Mouse (Mus musculus) frontal cortex, postnatal 14 days (tissue): ENCODE measurements around the gene Ksr1.

Experiments
- DNase-seq, 2 experiments: peaks; one replicate each; pipeline ENCODE4 v3.0.0; 2022; ENCODE audit warnings: low spot score in 2 of 2

The Ksr1 gene

DNA sequence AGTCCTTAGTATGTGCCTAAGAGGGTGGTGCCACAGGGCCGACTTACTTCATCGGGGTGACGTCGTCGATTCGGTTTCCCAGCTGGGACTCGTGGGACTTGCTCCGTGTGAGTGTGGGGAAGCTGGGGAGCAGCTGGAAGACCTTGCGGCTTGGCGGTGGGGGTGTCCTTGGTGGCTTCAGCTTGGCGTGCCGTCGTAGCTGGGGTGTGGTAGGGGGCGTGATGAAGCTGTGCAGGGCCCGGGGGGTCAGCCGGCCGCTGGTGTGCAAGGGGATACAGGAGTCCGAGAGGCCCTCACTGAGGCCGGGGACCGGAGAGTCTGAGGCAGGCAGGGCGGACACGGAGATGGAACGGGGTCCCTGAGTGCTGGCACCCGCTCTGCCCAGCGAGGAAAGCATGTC, 101.4 kb downstream of the Ksr1 start:
- DNase-seq: no peak

DNA sequence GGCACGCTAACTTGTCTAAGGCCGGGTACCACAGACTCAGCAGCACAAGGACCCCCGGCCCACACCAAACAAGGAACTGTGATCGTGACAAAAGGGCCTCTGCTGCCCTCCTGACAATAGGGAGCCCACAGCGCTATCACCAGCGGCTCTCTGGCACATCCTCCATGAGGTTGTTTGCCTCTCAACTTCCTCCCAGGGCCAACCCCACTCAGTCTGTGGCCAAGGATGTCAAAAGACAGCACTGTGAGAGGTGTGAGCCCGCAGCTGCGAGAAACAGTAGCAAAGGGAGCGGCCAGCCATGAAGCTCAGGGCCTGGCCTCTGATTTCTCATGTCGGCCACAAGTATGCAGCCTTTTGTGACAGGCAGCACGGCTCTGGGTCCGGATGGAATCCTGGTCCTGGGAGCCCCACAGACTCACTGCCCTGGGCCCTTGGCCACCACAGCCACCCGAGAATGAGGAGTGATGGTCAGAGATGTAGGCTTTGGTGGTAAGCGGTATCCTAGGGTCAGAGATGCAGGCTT, 104.2 kb downstream of the Ksr1 start:
- no peak for DNase-seq

GRCm38 (mm10) chr11:79039488-79039887, 106.7 kb downstream of the Ksr1 start:
- DNase-seq: no peak

GRCm38 (mm10) chr11:79037555-79037954, 108.7 kb downstream of the Ksr1 start:
- no peak for DNase-seq

GRCm38 (mm10) chr11:79036324-79036723, 109.9 kb downstream of the Ksr1 start:
- no peak for DNase-seq

GRCm38 (mm10) chr11:79033636-79034035, 112.6 kb downstream of the Ksr1 start:
- no peak for DNase-seq

- DNase-seq: no peak
Measured at GRCm38 (mm10) chr11:79033021-79033420, 113.2 kb downstream of the Ksr1 start.

GRCm38 (mm10) chr11:79031452-79031746, 114.8 kb downstream of the Ksr1 start:
- no peak for DNase-seq

- peak; percentile 54 to 88 for DNase-seq
Measured at GRCm38 (mm10) chr11:79030570-79031451, 115.4 kb downstream of the Ksr1 start.

GRCm38 (mm10) chr11:79023751-79024150, 122.5 kb downstream of the Ksr1 start:
- DNase-seq: no peak

- no peak for DNase-seq
Measured at GRCm38 (mm10) chr11:79023342-79023741, 122.9 kb downstream of the Ksr1 start.

DNA sequence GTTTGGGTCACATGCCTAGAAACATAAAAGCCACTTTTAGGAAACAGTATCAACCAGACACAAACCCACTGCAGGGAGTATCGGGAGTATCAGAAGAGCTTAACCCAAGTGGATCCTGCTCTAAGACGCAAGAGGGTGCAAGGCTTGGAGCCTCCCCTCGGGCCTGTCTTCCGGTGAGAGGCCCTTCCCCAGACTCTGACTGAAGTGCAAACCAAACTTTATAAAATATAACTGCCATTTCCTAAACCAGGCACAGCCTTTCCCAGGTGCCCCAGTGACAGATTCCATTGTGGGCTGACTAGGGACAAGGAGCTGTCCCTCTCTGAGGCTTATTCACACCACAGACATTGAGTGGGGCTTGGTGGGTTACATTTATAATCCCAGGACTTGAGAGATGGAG, 123.4 kb downstream of the Ksr1 start:
- no peak for DNase-seq

DNA sequence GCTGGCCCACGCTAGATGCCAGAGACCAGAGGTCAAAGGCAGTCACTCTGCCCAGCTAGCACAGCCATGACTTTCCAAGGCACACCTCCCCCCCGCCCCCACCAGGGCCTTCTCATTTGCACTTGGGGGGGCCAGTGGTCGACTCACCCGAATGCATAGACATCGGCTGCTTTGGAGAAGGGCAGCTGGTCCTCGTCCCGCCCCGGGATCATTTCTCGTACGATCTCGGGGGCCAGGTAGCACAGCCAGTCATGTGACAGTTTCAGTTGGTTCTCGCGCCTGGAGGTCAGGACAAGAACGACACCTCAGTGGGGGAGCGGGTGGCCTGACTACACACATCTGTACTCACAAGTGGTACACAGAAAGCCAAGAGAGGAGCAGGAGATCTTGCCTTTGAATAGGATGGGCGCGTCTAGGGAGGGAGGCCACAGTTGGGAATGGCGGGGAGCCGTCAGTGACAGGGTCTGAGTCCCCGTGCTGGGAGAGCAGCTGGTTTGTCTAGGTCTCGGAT, 125.6 kb downstream of the Ksr1 start:
- no peak for DNase-seq

DNA sequence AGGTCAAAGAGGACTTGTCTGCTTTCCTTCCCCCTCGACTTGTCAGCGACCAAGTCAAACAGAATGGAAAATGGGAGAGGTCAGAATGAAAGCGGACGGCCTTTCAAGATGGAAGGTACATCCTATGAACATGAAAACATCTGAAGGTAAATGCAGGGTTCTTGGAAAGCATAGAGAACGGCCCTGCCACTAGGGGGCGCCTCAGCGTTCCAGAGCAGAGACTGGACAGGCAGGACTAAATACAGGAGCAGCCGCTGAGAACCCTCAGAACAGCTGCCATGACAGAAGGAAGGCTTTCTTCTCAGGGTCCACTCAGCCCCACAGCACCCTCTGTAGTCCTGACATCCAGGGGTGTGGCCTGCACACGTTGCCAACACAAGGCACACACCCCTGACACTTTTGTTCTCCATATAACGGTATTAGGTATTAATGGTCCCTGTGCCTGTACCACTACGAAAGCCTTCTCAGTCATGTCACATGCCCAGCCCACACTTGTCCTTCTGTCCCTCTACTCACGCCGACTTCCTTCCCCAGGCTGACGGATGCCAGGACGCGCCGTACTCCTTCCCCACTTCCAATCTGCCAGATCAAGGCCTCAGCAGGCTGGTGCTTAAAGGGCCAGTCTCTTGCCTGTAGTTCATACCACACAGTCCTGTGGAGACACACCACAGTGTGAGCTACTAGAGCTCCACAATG, 126.2 kb downstream of the Ksr1 start:
- no peak for DNase-seq

DNA sequence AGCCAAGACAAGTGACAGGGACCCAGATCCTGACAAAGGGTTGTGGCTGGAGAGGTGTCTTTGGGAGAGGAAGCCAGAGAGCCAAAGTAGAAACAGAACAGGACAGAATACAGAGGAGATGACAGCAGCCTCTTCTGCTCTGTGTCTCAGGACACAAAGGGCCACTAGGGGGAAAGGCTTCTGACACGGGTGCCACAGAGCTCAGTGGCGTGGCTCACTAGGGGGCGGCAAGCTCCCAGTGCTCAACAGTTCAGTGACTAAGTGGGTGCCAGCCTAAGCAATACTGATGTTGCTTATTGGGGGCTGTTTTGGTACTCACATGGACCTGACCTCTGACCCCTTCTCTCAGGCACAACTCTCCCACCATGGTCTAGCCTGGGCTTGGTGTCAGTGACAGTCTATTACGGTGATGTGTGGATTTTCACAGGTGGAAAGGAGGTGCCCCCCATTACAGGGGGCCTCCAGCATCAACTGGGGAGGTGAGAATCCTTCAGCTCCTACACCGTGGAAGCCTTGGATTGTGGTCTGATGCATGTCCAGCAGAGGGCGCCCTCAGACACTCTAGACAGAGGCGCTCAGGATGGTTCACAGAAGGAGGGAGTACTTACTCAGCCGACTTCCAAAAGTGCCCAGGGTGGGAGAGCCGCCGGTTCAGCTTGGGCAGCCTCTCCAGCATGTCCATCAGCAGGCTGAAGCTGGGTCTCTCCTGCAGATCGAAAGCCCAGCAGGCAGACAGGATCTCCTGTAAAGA, 127.1 kb downstream of the Ksr1 start:
- peak; percentile 48 to 65 for DNase-seq

DNA sequence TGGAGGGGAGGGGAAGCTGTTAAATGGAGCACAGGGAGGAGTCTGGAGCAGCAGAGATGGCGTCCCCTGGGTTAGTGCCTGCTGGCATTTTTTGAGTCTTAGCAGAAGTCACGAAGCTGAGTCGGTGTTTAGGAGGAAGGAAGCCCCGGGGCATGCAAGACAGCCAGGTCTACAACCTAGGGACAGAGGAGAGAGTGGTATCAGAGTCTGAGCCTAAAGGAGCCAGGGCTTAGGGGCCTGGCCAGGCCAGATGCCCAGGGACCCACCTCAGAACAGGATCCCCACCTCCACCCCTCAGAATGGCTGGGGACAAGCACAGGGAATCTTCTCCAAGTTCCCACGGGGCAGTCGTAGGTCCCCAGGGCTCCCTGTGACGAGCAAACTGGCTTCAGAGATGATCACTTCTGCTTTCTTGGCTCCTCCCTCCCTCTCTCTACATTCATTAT, 129.0 kb downstream of the Ksr1 start:
- no peak for DNase-seq

GRCm38 (mm10) chr11:79016236-79016635, 130.0 kb downstream of the Ksr1 start:
- DNase-seq: no peak

- DNase-seq: no peak
Measured at GRCm38 (mm10) chr11:79015660-79016215, 130.5 kb downstream of the Ksr1 start.

- DNase-seq: no peak
Measured at GRCm38 (mm10) chr11:79014602-79015325, 131.4 kb downstream of the Ksr1 start.

- no peak for DNase-seq
Measured at GRCm38 (mm10) chr11:79013806-79014205, 132.4 kb downstream of the Ksr1 start.

GRCm38 (mm10) chr11:79013056-79013455, 133.2 kb downstream of the Ksr1 start:
- no peak for DNase-seq
